Mouse (Mus musculus): ENCODE measurements around the gene Scgb2b15.
"Not testable (repeated sequence)": the region's sequence is repeated elsewhere in the genome, so short reads cannot be mapped to it uniquely, and the experiment has no call there.

The Scgb2b15 gene

GRCm38 (mm10) chr7:32829562-32829961, at the start of gene Scgb2b15:
TSS of gene Scgb2b15 (minus strand) at chr7:32829662.
- not testable (repeated sequence) for DNase-seq (ENCODE audit: low spot score in 2 of 2)

DNA sequence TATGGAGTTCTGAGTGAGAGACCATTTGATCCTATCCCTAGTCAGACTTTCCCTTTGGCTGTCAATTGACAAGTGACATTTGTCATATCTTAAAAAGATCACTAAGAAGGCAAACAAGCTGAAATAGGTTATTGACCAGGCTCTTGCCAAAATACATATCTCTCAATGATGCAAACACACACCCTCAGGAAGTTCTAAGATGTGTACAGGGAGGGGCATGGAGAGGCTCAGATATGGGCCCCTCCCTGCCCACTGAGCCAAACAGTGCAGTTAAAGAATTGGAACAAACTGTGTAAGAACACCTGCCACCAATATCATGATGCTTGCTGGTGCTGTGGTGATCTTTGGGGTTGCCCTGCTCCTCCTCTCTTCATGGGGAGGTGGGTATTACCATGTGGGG, 6.8 kb upstream of the Scgb2b15 start, which contains the start of gene Scgb1b15:
Gene Scgb1b15 (plus strand): TSS at position 301 of the 400 bp plus-strand sequence.
- DNase-seq (ENCODE audit: low spot score in 2 of 2), result not testable (repeated sequence)

Data from frontal cortex, postnatal 36 days (tissue).